32 mouse cellular contexts compared by ENCODE assay signal in the genomic region with DNA sequence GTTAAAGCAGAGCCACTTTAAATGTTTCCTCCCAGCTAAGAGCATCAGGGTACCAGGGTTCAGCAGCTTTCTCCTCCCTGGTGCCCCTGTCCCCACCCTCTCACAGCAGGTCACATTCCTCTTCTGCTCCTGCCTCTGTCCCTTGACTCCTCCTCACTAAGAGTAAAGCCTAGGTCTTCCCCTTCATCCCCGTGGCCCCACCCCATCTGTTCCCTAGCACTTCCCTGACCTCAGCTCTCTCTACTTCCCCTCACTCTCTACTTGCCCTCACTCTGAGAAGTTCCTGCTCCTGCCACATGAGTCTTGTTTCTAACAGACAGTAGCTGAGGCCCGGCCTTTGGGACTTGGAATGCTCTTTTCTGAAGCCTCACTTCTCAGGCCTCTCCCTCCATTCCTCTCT. TPM values are rescaled to one million over a fixed set of nuclear protein-coding genes. Genes with fewer than 3 reads are reported as not detected.
DNase-seq lines count a peak whose midpoint lies in the region; ATAC-seq lines count a peak whose summit lies in the region.
"Had no signal": no experiment of that assay in that cellular context is flagged by ENCODE, and none has a peak within 500 bp of the region (broad histone marks: within the 10 kb centered on the region; RNA-seq: fewer than 3 reads in every experiment).

No protein-coding gene starts in this region.

- peak; percentile 17 for DNase-seq in CD4-positive, CD25-positive, alpha-beta regulatory T cell, adult 2 months (ENCODE audit: low read depth, low spot score)
- peak; percentile 36 for DNase-seq in ES-CJ7 (ENCODE audit: low read depth, low spot score)
- DNase-seq in R1 (ENCODE audit: low read depth, low spot score): peak; percentile 53
- no peak for DNase-seq in liver
- no peak for DNase-seq in thymus, postnatal 10 days (ENCODE audit: low spot score in 2 of 2)
- no peak for DNase-seq in adrenal gland, adult (ENCODE audit: inconsistent age in 2 of 2, low spot score in 1 of 2)
- DNase-seq: adrenal gland, adult 2 months; adrenal gland, postnatal 25 days; cerebellum, adult 18-20 months; cerebellum, adult 9-10 months; cerebellum, postnatal 14 days; gastrocnemius, postnatal 14 days; heart, adult 2 months; kidney, adult 11 months; kidney, adult 8-10 months had no signal

- no peak for ATAC-seq in CD4-positive, CD25-positive, alpha-beta regulatory T cell, adult 4 months
- ATAC-seq in granulocyte monocyte progenitor cell, adult 5-6 weeks (replicated peaks; ENCODE audit: poor library complexity, severe bottlenecking): peak; percentile 85
- ATAC-seq: forebrain, embryonic 13.5 days; forebrain, embryonic 16.5 days; hindbrain, embryonic 16.5 days; intestine, embryonic 15.5 days had no signal

RNA-seq across cellular contexts. Expression of gene Foxp3, which starts 10.4 kb away (rescaled TPM):
- 10 to 100 TPM; 48.7 to 55.3 TPM for polyA plus RNA-seq in CD4-positive, CD25-positive, alpha-beta regulatory T cell, adult 4 months (2017; shearing (Covaris generic))
- total RNA-seq in granulocyte monocyte progenitor cell, adult 5-6 weeks (2014; fragmentation: Nextera tagmentation): not detected in 2 replicates
- not detected in 2 replicates for total RNA-seq in granulocyte monocyte progenitor cell, adult 5-6 weeks (2017)
- total RNA-seq: adrenal gland, adult 2 months; adrenal gland, postnatal 25 days; heart, adult 2 months; heart, postnatal 25 days had no signal
- polyA plus RNA-seq: embryonic facial prominence, embryonic 14.5 days; forebrain, embryonic 13.5 days; heart, adult 2 months; heart, embryonic 14.5 days; heart, postnatal 0 days; intestine, embryonic 15.5 days had no signal

RNA-seq across cellular contexts. Expression of gene Ppp1r3f, which starts 11.0 kb away (rescaled TPM):
- 1 to 10 TPM; 3.4 to 9.2 TPM for polyA plus RNA-seq in CD4-positive, CD25-positive, alpha-beta regulatory T cell, adult 4 months (2017; shearing (Covaris generic))
- 0.30 and 1.8 TPM in 2 replicates for total RNA-seq in granulocyte monocyte progenitor cell, adult 5-6 weeks (2014; fragmentation: Nextera tagmentation)
- total RNA-seq in granulocyte monocyte progenitor cell, adult 5-6 weeks (2017): 0.26 and 1.6 TPM in 2 replicates

RNA-seq across cellular contexts. Expression of gene Ccdc22, which starts 42.2 kb away (rescaled TPM):
- polyA plus RNA-seq in CD4-positive, CD25-positive, alpha-beta regulatory T cell, adult 4 months (2017; shearing (Covaris generic)): 10 to 100 TPM; 14.0 to 27.4 TPM
- 37.5 and 38.0 TPM in 2 replicates for total RNA-seq in granulocyte monocyte progenitor cell, adult 5-6 weeks (2014; fragmentation: Nextera tagmentation)
- total RNA-seq in granulocyte monocyte progenitor cell, adult 5-6 weeks (2017): 41.4 and 45.7 TPM in 2 replicates

RNA-seq across cellular contexts. Expression of gene Cacna1f, which starts 43.8 kb away (rescaled TPM):
- not detected for polyA plus RNA-seq in CD4-positive, CD25-positive, alpha-beta regulatory T cell, adult 4 months (2017; shearing (Covaris generic))
- total RNA-seq in granulocyte monocyte progenitor cell, adult 5-6 weeks (2014; fragmentation: Nextera tagmentation): 0.53 TPM in 1 of 2 replicates, not detected in the other
- 0.09 and 0.46 TPM in 2 replicates for total RNA-seq in granulocyte monocyte progenitor cell, adult 5-6 weeks (2017)
- total RNA-seq: adrenal gland, postnatal 25 days; ES-E14; gastrocnemius, adult 18-20 months; gastrocnemius, postnatal 14 days; gastrocnemius, postnatal 4 days; heart, adult 2 months; heart, postnatal 25 days; hematopoietic stem cell, adult 5-6 weeks had no signal
- polyA plus RNA-seq: adrenal gland, adult 2 months; forebrain, embryonic 10.5 days; heart, embryonic 11.5 days; heart, embryonic 14.5 days; heart, postnatal 0 days; hindbrain, embryonic 13.5 days; intestine, embryonic 15.5 days had no signal

Comparison
In these comparisons a context has a peak if more than half of its experiments do, and no peak if none do; other contexts are left out.
1. DNase-seq: peak in CD4-positive, CD25-positive, alpha-beta regulatory T cell, adult 2 months (single experiment), ES-CJ7 (single experiment) and R1 (single experiment); none in liver (single experiment), thymus, postnatal 10 days (0 of 2) and adrenal gland, adult (0 of 2).